Mouse (Mus musculus) mature B cell (primary cell): ENCODE measurements around the gene Ctsm.
"Not testable (repeated sequence)": the region's sequence is repeated elsewhere in the genome, so short reads cannot be mapped to it uniquely, and the experiment has no call there.

Source experiments
- in situ Hi-C: fragments of 300-500 bp; cut with MboI; formaldehyde crosslinking; loops from 2 replicates; pipeline ENCODE4 v1.14.3; 2019

The Ctsm gene

DNA sequence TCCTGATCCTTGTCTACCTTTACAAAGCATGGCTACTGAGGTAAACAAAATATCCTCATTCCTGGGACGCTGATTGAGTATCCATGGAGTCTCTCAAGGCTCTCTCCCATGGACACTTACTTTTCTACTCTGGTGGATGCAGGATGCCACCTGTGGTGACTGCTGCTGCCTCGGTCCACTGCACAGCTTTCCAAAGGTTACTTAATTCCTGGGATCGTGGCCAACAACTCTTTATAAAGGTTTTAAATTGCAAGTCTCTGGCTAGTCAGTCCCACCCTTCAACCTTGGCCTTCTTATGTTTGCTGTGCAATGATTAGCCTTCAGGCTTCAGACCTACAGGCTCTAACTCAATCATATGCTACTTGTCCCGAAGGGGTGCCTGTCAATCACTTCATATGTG lies at the start of gene Ctsm:
Gene Ctsm (minus strand): TSS at position 209 of the 400 bp plus-strand sequence.
- in situ Hi-C loops: no loop called here

DNA sequence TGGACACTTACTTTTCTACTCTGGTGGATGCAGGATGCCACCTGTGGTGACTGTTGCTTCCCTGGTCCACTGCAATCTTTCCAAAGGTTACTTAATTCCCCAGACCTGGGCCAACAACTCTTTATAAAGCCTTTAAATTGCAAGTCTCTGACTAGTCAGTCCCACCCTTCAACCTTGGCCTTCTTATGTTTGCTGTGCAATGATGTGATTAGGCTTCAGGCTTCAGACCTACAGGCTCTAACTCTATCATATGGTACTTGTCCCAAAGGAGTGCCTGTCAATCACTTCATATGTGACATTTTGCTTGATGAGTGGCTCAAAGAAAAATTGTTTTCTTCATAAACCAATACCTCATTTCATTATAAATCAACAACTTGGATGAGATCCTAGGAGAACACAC lies 28.4 kb upstream of the Ctsm start, which contains the start of gene Cts3:
Gene Cts3 (minus strand): TSS at position 101 of the 400 bp plus-strand sequence.
- in situ Hi-C loops: no loop called here

- in situ Hi-C loops: not testable (repeated sequence)
These were observed 26.4 kb upstream of the Ctsm start, which contains the start of gene Gm49352 for GRCm38 (mm10) chr13:61568074-61568473. TSS of gene Gm49352 (minus strand) at chr13:61568174.
